Mouse (Mus musculus): ENCODE data around the gene Thsd7b.
"Not testable (repeated sequence)": the region's sequence is repeated elsewhere in the genome, so short reads cannot be mapped to it uniquely, and the experiment has no call there.

Thsd7b gene

DNA sequence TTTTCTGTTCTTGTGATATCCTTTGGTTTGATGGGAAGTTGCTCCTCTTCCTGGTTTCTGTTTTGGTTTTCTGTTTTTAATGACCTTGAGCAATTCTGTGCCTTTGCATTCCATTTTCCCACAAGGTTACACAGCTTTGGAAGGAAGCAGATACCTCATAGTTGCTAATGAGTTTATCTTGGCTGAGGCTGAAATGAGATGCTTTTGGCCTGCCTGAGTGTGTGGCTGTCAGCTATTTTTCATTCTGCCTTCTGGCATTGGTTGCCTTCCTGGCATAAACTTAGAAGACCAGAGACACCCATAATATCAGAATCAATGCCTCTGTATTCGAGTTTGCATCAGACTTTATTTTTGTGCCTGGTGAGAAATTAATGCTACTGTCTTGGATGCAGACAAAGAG is 614.8 kb downstream of the Thsd7b start:
- no peak for DNase-seq

DNA sequence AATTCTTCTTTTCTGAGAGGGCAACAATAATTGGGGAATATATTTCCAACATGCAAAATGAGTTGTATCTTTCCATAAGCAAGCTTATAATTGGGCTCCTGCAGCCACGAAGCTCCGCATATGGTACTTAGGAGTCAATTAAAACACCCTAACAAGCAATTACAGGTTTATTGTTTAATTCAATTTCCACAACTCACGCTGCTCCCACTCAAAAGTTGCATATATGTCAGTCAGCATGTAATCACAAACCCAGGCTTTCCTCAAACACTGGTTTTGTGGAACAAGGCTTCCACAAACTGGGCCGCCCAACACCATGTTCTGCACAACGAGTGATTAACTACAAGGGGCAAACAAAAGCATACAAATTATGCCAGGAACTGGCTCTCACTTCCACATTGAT is 625.0 kb downstream of the Thsd7b start:
- no peak for DNase-seq

DNA sequence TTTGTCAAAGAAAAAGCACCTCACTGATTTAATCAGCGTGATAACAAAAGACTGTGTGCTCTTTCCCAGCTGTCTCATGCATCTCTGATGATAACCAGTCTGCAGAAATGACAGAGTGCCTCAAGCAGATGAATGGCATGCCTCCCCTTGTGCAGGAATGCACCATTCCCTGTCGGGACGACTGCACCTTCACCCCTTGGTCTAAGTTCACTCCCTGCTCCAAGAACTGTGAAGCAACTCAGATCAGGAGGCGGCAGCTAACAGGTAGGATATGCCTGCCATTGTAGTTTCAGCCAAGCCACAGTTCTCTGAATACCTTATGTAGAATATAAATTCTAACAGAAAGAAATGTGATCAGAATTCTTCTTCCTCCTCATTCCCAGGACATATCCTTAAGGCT is 642.4 kb downstream of the Thsd7b start:
- no peak for DNase-seq

- DNase-seq = no peak
These were observed 644.5 kb downstream of the Thsd7b start for GRCm38 (mm10) chr1:129917568-129917967.

- DNase-seq = peak; percentile 5
These were observed 646.3 kb downstream of the Thsd7b start for GRCm38 (mm10) chr1:129919385-129919784.

- no peak for DNase-seq
These were observed 657.9 kb downstream of the Thsd7b start for GRCm38 (mm10) chr1:129931003-129931402.

DNA sequence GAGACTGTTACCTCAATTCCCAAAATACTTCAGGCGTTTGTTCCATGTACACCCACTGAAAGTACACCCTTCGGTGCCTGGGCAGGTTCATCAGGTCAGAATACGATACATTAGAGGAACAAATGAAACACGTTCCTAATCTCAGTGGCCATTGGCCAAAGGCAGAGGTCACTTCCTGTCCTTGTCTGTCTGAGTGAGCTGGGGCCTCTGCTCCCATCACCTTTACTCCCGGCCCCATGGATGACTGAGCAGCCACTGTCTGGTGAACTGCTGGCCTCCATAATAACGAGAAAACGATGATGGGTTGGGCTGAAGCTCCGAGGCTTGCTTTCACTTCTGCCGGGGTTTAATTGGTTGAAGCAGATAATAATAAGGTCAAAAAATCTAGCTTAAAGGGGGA is 670.0 kb downstream of the Thsd7b start:
- DNase-seq = no peak

- no peak for DNase-seq
These were observed 673.9 kb downstream of the Thsd7b start for GRCm38 (mm10) chr1:129947026-129947425.

- DNase-seq = no peak
These were observed 682.4 kb downstream of the Thsd7b start for GRCm38 (mm10) chr1:129955478-129955877.

DNA sequence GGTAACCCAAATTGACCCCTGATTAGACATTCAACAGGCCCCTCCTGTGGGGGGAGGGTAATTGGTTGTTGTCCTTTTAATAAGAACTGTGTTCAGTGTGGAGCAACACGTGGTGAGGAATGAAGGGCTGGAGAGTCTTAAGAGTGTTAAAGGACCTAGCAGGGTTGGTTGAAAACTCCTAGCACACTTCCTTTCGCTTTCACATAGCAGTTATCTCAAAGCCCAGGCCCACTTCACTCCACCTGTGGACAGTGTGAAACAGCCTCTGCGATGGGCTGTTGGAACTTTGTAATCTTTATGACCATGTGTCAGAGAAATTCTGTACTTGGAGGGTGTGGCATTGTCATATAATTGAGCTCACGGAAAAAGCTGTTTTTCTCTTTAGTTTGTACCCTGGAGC is 683.5 kb downstream of the Thsd7b start:
- DNase-seq = no peak

GRCm38 (mm10) chr1:129959352-129959751 is 686.2 kb downstream of the Thsd7b start:
- DNase-seq = not testable (repeated sequence)

- no peak for DNase-seq
These were observed 690.1 kb downstream of the Thsd7b start for GRCm38 (mm10) chr1:129963166-129963565.

GRCm38 (mm10) chr1:129989247-129989646 is 716.1 kb downstream of the Thsd7b start:
- not testable (repeated sequence) for DNase-seq

- DNase-seq = no peak
These were observed 717.7 kb downstream of the Thsd7b start for GRCm38 (mm10) chr1:129990821-129991220.

GRCm38 (mm10) chr1:130055012-130055411 is 781.9 kb downstream of the Thsd7b start:
- no peak for DNase-seq

GRCm38 (mm10) chr1:130062105-130062504 is 789.0 kb downstream of the Thsd7b start:
- no peak for DNase-seq

DNA sequence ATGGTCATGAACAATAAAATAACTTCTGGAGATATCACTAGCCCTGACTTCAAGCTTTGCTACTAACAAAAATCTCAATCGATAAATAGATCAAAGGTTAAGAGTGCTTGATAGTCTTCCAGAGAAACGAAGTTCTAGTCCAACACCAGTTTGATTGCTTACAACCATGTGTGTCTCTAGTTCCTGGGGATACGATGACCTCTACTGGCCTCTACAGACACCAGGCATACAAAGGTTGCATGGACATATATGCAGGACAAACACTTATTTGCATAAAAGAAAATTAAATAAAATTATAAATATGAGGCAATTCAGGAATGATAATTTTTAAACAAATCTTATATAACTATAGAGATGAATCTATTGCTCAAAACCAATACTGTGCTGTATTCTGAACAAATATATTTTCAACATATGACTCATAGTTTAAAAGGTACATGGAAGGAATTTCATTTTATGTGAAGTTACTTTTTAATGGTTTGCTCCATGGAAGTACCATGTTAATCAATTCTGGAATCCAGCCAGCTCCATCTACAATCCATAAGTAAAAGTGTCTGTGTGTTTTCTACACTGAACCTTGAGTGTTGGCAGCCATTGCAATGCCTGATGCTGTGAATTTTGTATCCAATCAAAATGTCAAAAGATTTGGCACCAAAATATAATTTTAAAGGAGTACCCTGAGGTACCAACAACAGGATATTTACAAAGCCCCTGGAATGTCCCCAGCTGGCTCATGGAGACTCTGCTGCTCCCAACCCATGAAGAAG is 793.3 kb downstream of the Thsd7b start:
- DNase-seq = no peak

DNA sequence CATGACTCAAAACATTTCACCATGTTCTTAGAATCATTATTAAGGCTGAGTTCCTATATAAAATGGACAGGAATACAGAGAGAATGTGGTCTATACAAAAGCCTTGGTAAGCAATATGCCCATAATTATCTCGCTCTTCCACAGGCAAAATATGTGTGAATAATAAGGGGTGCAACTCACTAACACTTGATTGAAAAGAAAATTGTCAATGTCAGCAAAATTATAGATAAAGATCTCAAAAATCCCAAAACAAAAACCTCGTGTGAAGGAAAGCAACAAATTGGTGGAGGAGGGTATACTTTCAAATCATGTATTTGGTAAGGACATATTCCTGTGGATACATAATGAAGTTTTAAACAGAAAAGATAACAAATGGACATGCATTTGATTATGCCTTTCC is 810.7 kb downstream of the Thsd7b start:
- DNase-seq = no peak

- no peak for DNase-seq
These were observed 812.1 kb downstream of the Thsd7b start for GRCm38 (mm10) chr1:130085207-130085606.

DNA sequence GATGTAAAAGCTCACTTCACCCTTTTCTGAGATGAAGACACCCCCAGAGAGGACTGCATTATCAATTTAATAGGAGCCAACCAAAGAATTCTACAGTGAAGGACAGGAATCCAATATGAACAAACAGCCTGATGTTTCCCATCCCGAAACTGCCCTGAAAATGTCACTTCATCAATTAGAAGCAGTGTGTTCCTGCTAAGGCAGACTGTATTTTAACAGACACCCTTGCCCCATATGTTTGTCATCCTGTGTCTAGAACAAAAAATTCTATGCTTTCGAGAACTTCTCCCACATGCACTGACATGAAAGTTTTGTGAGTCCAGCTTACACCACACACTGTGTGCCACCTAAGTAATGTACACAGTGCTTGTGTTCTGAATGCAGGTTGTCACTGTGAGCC is 812.8 kb downstream of the Thsd7b start:
- no peak for DNase-seq

DNA sequence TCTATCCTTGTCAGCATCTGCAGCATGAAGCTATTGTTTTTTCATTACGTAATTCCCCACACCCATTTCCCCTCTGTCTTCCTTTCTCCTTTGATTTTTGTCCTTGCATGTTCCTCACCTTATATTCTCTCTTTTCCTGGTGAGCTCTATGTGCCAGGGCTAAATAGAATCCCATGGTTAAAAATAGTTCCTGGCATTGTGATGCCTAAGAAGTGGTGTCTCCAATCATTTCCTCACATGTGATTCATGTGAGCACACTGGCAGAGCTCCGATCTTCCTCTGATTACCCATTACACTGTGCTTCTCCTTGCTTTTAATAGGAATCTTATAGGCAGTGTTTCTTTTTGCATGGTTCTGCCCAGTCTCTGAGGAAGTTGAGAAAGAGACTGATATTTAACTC is 826.1 kb downstream of the Thsd7b start:
- DNase-seq = no peak

DNA sequence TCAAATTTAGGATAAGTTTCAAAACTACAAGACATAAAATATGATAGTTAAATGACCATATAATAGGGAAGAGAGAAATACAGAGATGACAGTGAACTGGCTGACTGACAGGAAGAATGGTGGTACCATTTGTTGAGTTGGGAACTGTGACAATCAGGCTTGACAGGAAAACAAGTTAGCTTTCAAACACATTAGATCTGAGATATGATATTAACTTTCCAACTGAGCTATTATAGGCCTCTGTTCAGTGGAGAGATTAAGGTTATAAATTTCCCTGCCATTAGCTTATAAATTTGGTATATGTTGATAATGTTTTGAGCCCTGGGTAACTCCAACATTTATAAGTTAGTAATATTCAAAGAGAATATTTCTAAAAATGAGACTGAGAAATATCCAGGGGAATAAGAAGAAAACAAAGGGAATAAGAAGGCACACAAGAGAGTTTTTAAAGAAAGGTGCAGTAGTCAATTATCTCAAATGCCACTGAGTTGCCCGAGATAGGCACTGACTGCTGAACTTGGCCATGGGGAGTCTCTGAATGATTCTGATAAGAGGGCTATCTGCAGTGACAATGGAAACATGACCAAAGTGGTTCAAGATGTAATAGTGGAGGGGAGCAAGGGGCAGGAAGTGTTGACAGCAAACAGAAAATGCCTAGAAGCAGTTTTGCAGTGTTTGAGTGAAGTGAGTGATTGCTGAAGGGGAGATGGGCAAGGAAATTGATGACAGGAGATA is 839.6 kb downstream of the Thsd7b start:
- no peak for DNase-seq

GRCm38 (mm10) chr1:130113549-130113948 is 840.4 kb downstream of the Thsd7b start:
- no peak for DNase-seq

GRCm38 (mm10) chr1:130130901-130131300 is 857.8 kb downstream of the Thsd7b start:
- peak; percentile 6 for DNase-seq
